9 mouse cellular contexts compared by ENCODE assay signal in the genomic region with DNA sequence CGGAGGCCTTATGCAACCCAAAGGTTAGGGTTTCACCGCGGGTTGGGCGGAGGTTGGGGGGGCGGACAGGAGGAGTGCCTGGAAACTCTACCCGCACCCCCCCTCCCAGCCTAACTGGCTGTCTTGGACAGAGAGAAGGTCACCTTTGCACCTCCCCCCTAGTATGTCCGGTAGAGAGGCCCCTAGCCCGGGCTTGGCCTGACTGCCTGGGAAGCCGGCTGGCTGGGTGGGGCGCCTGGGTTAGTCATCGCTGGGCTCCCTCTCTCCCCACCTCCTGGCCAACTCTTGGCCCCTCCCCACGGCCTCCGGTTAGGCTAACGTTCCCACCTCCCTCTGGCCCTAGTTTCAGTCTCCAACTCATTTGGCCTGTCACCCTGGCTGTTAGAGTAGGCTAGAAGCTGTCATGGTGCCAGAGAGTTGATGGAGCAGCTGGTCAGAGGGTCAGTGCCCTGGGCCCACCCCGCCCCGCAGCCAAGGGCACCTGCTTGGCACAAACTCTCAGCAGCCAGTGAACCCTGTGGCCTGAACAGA. TPM values are rescaled to one million over a fixed set of nuclear protein-coding genes. Genes with fewer than 3 reads are reported as not detected.
DNase-seq lines count a peak whose midpoint lies in the region; ATAC-seq lines count a peak whose summit lies in the region.
"Had no signal": no experiment of that assay in that cellular context is flagged by ENCODE, and none has a peak within 500 bp of the region (broad histone marks: within the 10 kb centered on the region; RNA-seq: fewer than 3 reads in every experiment).

No protein-coding gene starts in this region.

- no peaks in the 10 kb centered on the region for H3K27me3 ChIP-seq in hindbrain, embryonic 14.5 days (ENCODE audit: control insufficient read depth, insufficient read depth, low read length)
- H3K27me3 ChIP-seq in limb, embryonic 15.5 days: no peaks in the 10 kb centered on the region
- H3K27me3 ChIP-seq in midbrain, embryonic 14.5 days (ENCODE audit: control insufficient read depth, insufficient read depth, low read length): no peaks in the 10 kb centered on the region
- H3K27me3 ChIP-seq in stomach, embryonic 15.5 days (replicated peaks): no peaks in the 10 kb centered on the region

- 4% methylated on average over 16 of the region's 16 CpGs for WGBS in hindbrain, embryonic 14.5 days
- 3% methylated on average over 15 of the region's 16 CpGs for WGBS in limb, embryonic 15.5 days
- WGBS in midbrain, embryonic 14.5 days: 3% methylated on average over 16 of the region's 16 CpGs
- WGBS in stomach, embryonic 15.5 days: 2% methylated on average over 16 of the region's 16 CpGs

- peaks cover 17% of the 10 kb centered on the region for H3K36me3 ChIP-seq in hindbrain, embryonic 14.5 days (replicated peaks; ENCODE audit: control insufficient read depth, insufficient read depth)
- H3K36me3 ChIP-seq in limb, embryonic 15.5 days: peaks cover 17% of the 10 kb centered on the region
- H3K36me3 ChIP-seq in midbrain, embryonic 14.5 days (ENCODE audit: control insufficient read depth, insufficient read depth, low read length): peaks cover 13% of the 10 kb centered on the region
- peaks cover 10% of the 10 kb centered on the region; the same call in 1 of the 2 replicates for H3K36me3 ChIP-seq in stomach, embryonic 15.5 days

- peak overlapping the region; percentile 73 for H3K4me3 ChIP-seq in hindbrain, embryonic 14.5 days (replicated peaks; ENCODE audit: low read length)
- peak overlapping the region; percentile 81 for H3K4me3 ChIP-seq in limb, embryonic 15.5 days
- peak overlapping the region; percentile 75 for H3K4me3 ChIP-seq in midbrain, embryonic 14.5 days (replicated peaks; ENCODE audit: low read depth, low read length)
- H3K4me3 ChIP-seq in stomach, embryonic 15.5 days (replicated peaks): peak overlapping the region; percentile 83

- peak; percentile 61 for DNase-seq in CD4-positive, CD25-positive, alpha-beta regulatory T cell, adult 2 months (ENCODE audit: low read depth, low spot score)
- DNase-seq in cerebellum, adult 8-10 months: peak; percentile 62
- DNase-seq in gastrocnemius, adult 18-20 months (ENCODE audit: low spot score): peak; percentile 96
- DNase-seq in hindbrain, embryonic 14.5 days (ENCODE audit: low spot score): no peak
- no peak for DNase-seq in midbrain, embryonic 14.5 days

- H3K27ac ChIP-seq in hindbrain, embryonic 14.5 days: no peak overlapping the region
- peak overlapping the region; percentile 86 for H3K27ac ChIP-seq in limb, embryonic 15.5 days
- no peak overlapping the region for H3K27ac ChIP-seq in midbrain, embryonic 14.5 days (replicated peaks; ENCODE audit: low read depth, low read length)
- H3K27ac ChIP-seq in stomach, embryonic 15.5 days: peak overlapping the region; percentile 94

- ATAC-seq in CD4-positive, CD25-positive, alpha-beta regulatory T cell, adult 4 months: no peak
- ATAC-seq in hindbrain, embryonic 14.5 days (ENCODE audit: low FRiP score): no peak
- ATAC-seq in limb, embryonic 15.5 days (ENCODE audit: insufficient number of reproducible peaks, low FRiP score, low TSS enrichment, low read depth): no peak
- 0 out of 2 replicates have a peak, but pooled peaks have one; percentile 0 for ATAC-seq in midbrain, embryonic 14.5 days (ENCODE audit: low FRiP score, low TSS enrichment)
- peak; percentile 14; the same call in 1 of the 2 replicates for ATAC-seq in stomach, embryonic 15.5 days (ENCODE audit: insufficient read depth, low FRiP score, low read depth)

- no peaks in the 10 kb centered on the region for H3K9me3 ChIP-seq in hindbrain, embryonic 14.5 days (ENCODE audit: control insufficient read depth, low read length)
- H3K9me3 ChIP-seq in limb, embryonic 15.5 days: no peaks in the 10 kb centered on the region
- H3K9me3 ChIP-seq in midbrain, embryonic 14.5 days (ENCODE audit: control insufficient read depth, low read length): no peaks in the 10 kb centered on the region
- no peaks in the 10 kb centered on the region for H3K9me3 ChIP-seq in stomach, embryonic 15.5 days

- H3K9ac ChIP-seq in hindbrain, embryonic 14.5 days: peak overlapping the region; percentile 73
- peak overlapping the region; percentile 47 for H3K9ac ChIP-seq in limb, embryonic 15.5 days
- H3K9ac ChIP-seq in midbrain, embryonic 14.5 days (replicated peaks; ENCODE audit: low read length): peak overlapping the region; percentile 62
- H3K9ac ChIP-seq in stomach, embryonic 15.5 days: peak overlapping the region; percentile 48

- peak overlapping the region; percentile 76 for H3K4me2 ChIP-seq in hindbrain, embryonic 14.5 days (replicated peaks)
- H3K4me2 ChIP-seq in limb, embryonic 15.5 days: peak overlapping the region; percentile 94
- H3K4me2 ChIP-seq in midbrain, embryonic 14.5 days (ENCODE audit: low read length): peak overlapping the region; percentile 96
- peak overlapping the region; percentile 98 for H3K4me2 ChIP-seq in stomach, embryonic 15.5 days

- H3K4me1 ChIP-seq in hindbrain, embryonic 14.5 days (replicated peaks; ENCODE audit: control insufficient read depth, insufficient read depth, low read length): peaks cover 19% of the 10 kb centered on the region
- peaks cover 37% of the 10 kb centered on the region for H3K4me1 ChIP-seq in limb, embryonic 15.5 days
- peaks cover 21% of the 10 kb centered on the region for H3K4me1 ChIP-seq in midbrain, embryonic 14.5 days (ENCODE audit: control insufficient read depth, insufficient read depth, low read length)
- H3K4me1 ChIP-seq in stomach, embryonic 15.5 days: peaks cover 37% of the 10 kb centered on the region

RNA-seq across cellular contexts. Expression of a gene that starts 0.8 kb away (rescaled TPM):
- 1 to 10 TPM; 8.8 to 9.0 TPM for polyA plus RNA-seq in CD4-positive, CD25-positive, alpha-beta regulatory T cell, adult 4 months (2017; shearing (Covaris generic))
- 1 to 10 TPM; 2.6 to 2.9 TPM for total RNA-seq in gastrocnemius, adult 18-20 months (2021)
- 1.6 and 4.5 TPM in 2 replicates for polyA plus RNA-seq in hindbrain, embryonic 14.5 days (2014; fragmentation: Nextera tagmentation; extraction: Ambion mirVana)
- 28.2 and 30.8 TPM in 2 replicates for polyA plus RNA-seq in limb, embryonic 15.5 days (2015; fragmentation: Nextera tagmentation; extraction: Ambion mirVana)
- 1.1 and 2.5 TPM in 2 replicates for polyA plus RNA-seq in midbrain, embryonic 14.5 days (2014; fragmentation: Nextera tagmentation; extraction: Ambion mirVana)
- 19.7 and 22.3 TPM in 2 replicates for polyA plus RNA-seq in stomach, embryonic 15.5 days (2015; fragmentation: Nextera tagmentation; extraction: Ambion mirVana)

RNA-seq across cellular contexts. Expression of a gene that starts 7.8 kb away (rescaled TPM):
- polyA plus RNA-seq in CD4-positive, CD25-positive, alpha-beta regulatory T cell, adult 4 months (2017; shearing (Covaris generic)): 1 to 10 TPM; 6.3 to 9.9 TPM
- 1 to 10 TPM; 4.5 to 5.5 TPM for total RNA-seq in gastrocnemius, adult 18-20 months (2021)
- polyA plus RNA-seq in hindbrain, embryonic 14.5 days (2014; fragmentation: Nextera tagmentation; extraction: Ambion mirVana): 6.5 and 7.9 TPM in 2 replicates
- polyA plus RNA-seq in limb, embryonic 15.5 days (2015; fragmentation: Nextera tagmentation; extraction: Ambion mirVana): 5.8 and 6.5 TPM in 2 replicates
- polyA plus RNA-seq in midbrain, embryonic 14.5 days (2014; fragmentation: Nextera tagmentation; extraction: Ambion mirVana): 5.7 and 7.4 TPM in 2 replicates
- 6.0 and 6.4 TPM in 2 replicates for polyA plus RNA-seq in stomach, embryonic 15.5 days (2015; fragmentation: Nextera tagmentation; extraction: Ambion mirVana)

RNA-seq across cellular contexts. Expression of a gene that starts 22.9 kb away (rescaled TPM):
- polyA plus RNA-seq in CD4-positive, CD25-positive, alpha-beta regulatory T cell, adult 4 months (2017; shearing (Covaris generic)): under 1 TPM in 1 of 2 experiments, not detected in 1; 0.32 TPM
- under 1 TPM in 1 of 2 experiments, not detected in 1; 0.36 TPM for total RNA-seq in gastrocnemius, adult 18-20 months (2021)
- not detected in 2 replicates for polyA plus RNA-seq in hindbrain, embryonic 14.5 days (2014; fragmentation: Nextera tagmentation; extraction: Ambion mirVana)
- 0.12 and 1.6 TPM in 2 replicates for polyA plus RNA-seq in limb, embryonic 15.5 days (2015; fragmentation: Nextera tagmentation; extraction: Ambion mirVana)
- not detected in 2 replicates for polyA plus RNA-seq in midbrain, embryonic 14.5 days (2014; fragmentation: Nextera tagmentation; extraction: Ambion mirVana)
- 50.0 and 64.1 TPM in 2 replicates for polyA plus RNA-seq in stomach, embryonic 15.5 days (2015; fragmentation: Nextera tagmentation; extraction: Ambion mirVana)
- total RNA-seq: left cerebral cortex, postnatal 10 days had no signal

RNA-seq across cellular contexts. Expression of a gene that starts 24.3 kb away (rescaled TPM):
- 10 to 100 TPM; 37.0 to 42.3 TPM for polyA plus RNA-seq in CD4-positive, CD25-positive, alpha-beta regulatory T cell, adult 4 months (2017; shearing (Covaris generic))
- total RNA-seq in gastrocnemius, adult 18-20 months (2021): 10 to 100 TPM; 70.1 to 70.9 TPM
- 74.5 and 83.2 TPM in 2 replicates for polyA plus RNA-seq in hindbrain, embryonic 14.5 days (2014; fragmentation: Nextera tagmentation; extraction: Ambion mirVana)
- 44.4 and 49.5 TPM in 2 replicates for polyA plus RNA-seq in limb, embryonic 15.5 days (2015; fragmentation: Nextera tagmentation; extraction: Ambion mirVana)
- 59.9 and 89.5 TPM in 2 replicates for polyA plus RNA-seq in midbrain, embryonic 14.5 days (2014; fragmentation: Nextera tagmentation; extraction: Ambion mirVana)
- 49.9 and 58.6 TPM in 2 replicates for polyA plus RNA-seq in stomach, embryonic 15.5 days (2015; fragmentation: Nextera tagmentation; extraction: Ambion mirVana)

RNA-seq across cellular contexts. Expression of a gene that starts 39.8 kb away (rescaled TPM):
- polyA plus RNA-seq in CD4-positive, CD25-positive, alpha-beta regulatory T cell, adult 4 months (2017; shearing (Covaris generic)): 1 to 10 TPM; 3.4 to 6.9 TPM
- total RNA-seq in gastrocnemius, adult 18-20 months (2021): 10 to 100 TPM; 50.2 to 64.1 TPM
- 49.9 and 66.1 TPM in 2 replicates for polyA plus RNA-seq in hindbrain, embryonic 14.5 days (2014; fragmentation: Nextera tagmentation; extraction: Ambion mirVana)
- polyA plus RNA-seq in limb, embryonic 15.5 days (2015; fragmentation: Nextera tagmentation; extraction: Ambion mirVana): 296 and 333 TPM in 2 replicates
- 2.7 and 38.5 TPM in 2 replicates for polyA plus RNA-seq in midbrain, embryonic 14.5 days (2014; fragmentation: Nextera tagmentation; extraction: Ambion mirVana)
- polyA plus RNA-seq in stomach, embryonic 15.5 days (2015; fragmentation: Nextera tagmentation; extraction: Ambion mirVana): 49.5 and 62.5 TPM in 2 replicates

Comparison
In these comparisons a context has a peak if more than half of its experiments do, and no peak if none do; other contexts are left out.
1. DNase-seq: peak in CD4-positive, CD25-positive, alpha-beta regulatory T cell, adult 2 months (single experiment), cerebellum, adult 8-10 months (single experiment) and gastrocnemius, adult 18-20 months (single experiment); none in hindbrain, embryonic 14.5 days (single experiment) and midbrain, embryonic 14.5 days (single experiment).
2. ATAC-seq: peak in midbrain, embryonic 14.5 days (single experiment) and stomach, embryonic 15.5 days (single experiment); none in CD4-positive, CD25-positive, alpha-beta regulatory T cell, adult 4 months (single experiment), hindbrain, embryonic 14.5 days (single experiment) and limb, embryonic 15.5 days (single experiment).
3. H3K27ac ChIP-seq: peak in limb, embryonic 15.5 days (single experiment) and stomach, embryonic 15.5 days (single experiment); none in hindbrain, embryonic 14.5 days (single experiment) and midbrain, embryonic 14.5 days (single experiment).
4. RNA of a gene that starts 22.9 kb away (polyA plus RNA-seq): 50.0 to 64.1 TPM in stomach, embryonic 15.5 days; 0.12 to 1.6 TPM in limb, embryonic 15.5 days, 0.32 TPM in CD4-positive, CD25-positive, alpha-beta regulatory T cell, adult 4 months, not detected in hindbrain, embryonic 14.5 days and not detected in midbrain, embryonic 14.5 days; every median in the first group is over 10 times any median in the second.
5. Peak in every context shown above with its lines, with median percentiles within 50 percentile points of each other: H3K4me2 ChIP-seq, H3K4me3 ChIP-seq and H3K9ac ChIP-seq.